ENCODE assay signal across 11 mouse cellular contexts in genomic region chr7:69217871-69218270, GRCm38 (mm10).
DNase-seq lines count a peak whose midpoint lies in the region; ATAC-seq and TF ChIP-seq lines count a peak whose summit lies in the region.
"Had no signal": no experiment of that assay in that cellular context is flagged by ENCODE, and none has a peak within 500 bp of the region (broad histone marks: within the 10 kb centered on the region; RNA-seq: fewer than 3 reads in every experiment).

No protein-coding gene starts in this region.

- H3K9ac ChIP-seq in kidney, embryonic 16.5 days (replicated peaks; ENCODE audit: low read length): no peak overlapping the region
- H3K9ac ChIP-seq in forebrain, postnatal 0 days: no peak overlapping the region
- no peak overlapping the region for H3K9ac ChIP-seq in neural tube, embryonic 14.5 days (replicated peaks; ENCODE audit: low read depth, low read length)
- H3K9ac ChIP-seq: embryonic facial prominence, embryonic 15.5 days had no signal

- no peaks in the 10 kb centered on the region for H3K9me3 ChIP-seq in kidney, embryonic 16.5 days (ENCODE audit: low read length)
- H3K9me3 ChIP-seq in forebrain, postnatal 0 days (ENCODE audit: low read length): no peaks in the 10 kb centered on the region
- H3K9me3 ChIP-seq in neural tube, embryonic 14.5 days (ENCODE audit: control insufficient read depth, low read length): no peaks in the 10 kb centered on the region
- H3K9me3 ChIP-seq: embryonic facial prominence, embryonic 15.5 days had no signal

- 35% methylated on average over 6 of the region's 6 CpGs for WGBS in kidney, adult 2 months
- WGBS in kidney, embryonic 16.5 days: 50% methylated on average over 6 of the region's 6 CpGs
- 9% methylated on average over 6 of the region's 6 CpGs for WGBS in forebrain, postnatal 0 days
- whole genome bisulfite sequencing in neural tube, embryonic 14.5 days: 27% methylated on average over 6 of the region's 6 CpGs

- no peak for TF ChIP-seq CTCF in kidney, adult 2 months (conservative IDR thresholded peaks at IDR 0.05; ENCODE audit: insufficient read depth, insufficient read length, low read depth, low read length)
- TF ChIP-seq CTCF in forebrain, postnatal 0 days (IDR thresholded peaks at IDR 0.05; ENCODE audit: low read depth): no peak; the same call in 1 of the 2 replicates

- H3K4me1 ChIP-seq in kidney, adult 2 months (ENCODE audit: control insufficient read depth, insufficient read depth, low read length): no peaks in the 10 kb centered on the region
- no peaks in the 10 kb centered on the region for H3K4me1 ChIP-seq in kidney, embryonic 16.5 days (ENCODE audit: insufficient read depth, low read length)
- H3K4me1 ChIP-seq in forebrain, postnatal 0 days (ENCODE audit: insufficient read depth): no peaks in the 10 kb centered on the region
- no peaks in the 10 kb centered on the region for H3K4me1 ChIP-seq in neural tube, embryonic 14.5 days (ENCODE audit: control insufficient read depth, insufficient read depth, low read length)
- H3K4me1 ChIP-seq: embryonic facial prominence, embryonic 15.5 days had no signal

- no peak for TF ChIP-seq POLR2A in kidney, adult 2 months (IDR thresholded peaks at IDR 0.05; ENCODE audit: low read depth, low read length)

- H3K27ac ChIP-seq in kidney, adult 2 months (ENCODE audit: insufficient read depth, low read depth, low read length): no peak overlapping the region
- no peak overlapping the region for H3K27ac ChIP-seq in kidney, embryonic 16.5 days (ENCODE audit: low read length)
- H3K27ac ChIP-seq in forebrain, postnatal 0 days (ENCODE audit: low read depth, low read length): no peak overlapping the region
- H3K27ac ChIP-seq in neural tube, embryonic 14.5 days (ENCODE audit: low read depth, low read length): no peak overlapping the region
- H3K27ac ChIP-seq: embryonic facial prominence, embryonic 15.5 days had no signal

- H3K36me3 ChIP-seq in kidney, adult 2 months (ENCODE audit: control insufficient read depth, insufficient read depth, low read length): no peaks in the 10 kb centered on the region
- no peaks in the 10 kb centered on the region for H3K36me3 ChIP-seq in kidney, embryonic 16.5 days (ENCODE audit: insufficient read depth, low read length)
- no peaks in the 10 kb centered on the region for H3K36me3 ChIP-seq in forebrain, postnatal 0 days (ENCODE audit: insufficient read depth)
- no peaks in the 10 kb centered on the region for H3K36me3 ChIP-seq in neural tube, embryonic 14.5 days (ENCODE audit: control insufficient read depth, insufficient read depth, low read length)
- H3K36me3 ChIP-seq: embryonic facial prominence, embryonic 15.5 days had no signal

- DNase-seq in kidney, adult 2 months: peak; percentile 3
- peak; percentile 76 for DNase-seq in forebrain, postnatal 0 days
- peak; percentile 33 for DNase-seq in layer of hippocampus, adult 9-10 months (ENCODE audit: low spot score)
- no peak for DNase-seq in urinary bladder, adult 2 months (ENCODE audit: low spot score)
- no peak for DNase-seq in gastrocnemius, postnatal 4 days (ENCODE audit: low spot score in 2 of 2)
- DNase-seq in cerebellum, adult 18-20 months: no peak
- DNase-seq: adrenal gland, postnatal 36 days; lung, adult 18-20 months had no signal

- no peaks in the 10 kb centered on the region for H3K27me3 ChIP-seq in kidney, adult 2 months (replicated peaks; ENCODE audit: control insufficient read depth, insufficient read depth, low read length)
- H3K27me3 ChIP-seq in kidney, embryonic 16.5 days (ENCODE audit: insufficient read depth, low read length): no peaks in the 10 kb centered on the region
- H3K27me3 ChIP-seq in forebrain, postnatal 0 days (ENCODE audit: insufficient read depth, low read length): no peaks in the 10 kb centered on the region
- H3K27me3 ChIP-seq in neural tube, embryonic 14.5 days (ENCODE audit: control insufficient read depth, insufficient read depth, low read length): no peaks in the 10 kb centered on the region
- H3K27me3 ChIP-seq: embryonic facial prominence, embryonic 15.5 days had no signal

- no peak overlapping the region for H3K4me2 ChIP-seq in kidney, embryonic 16.5 days (replicated peaks; ENCODE audit: low read depth, low read length)
- no peak overlapping the region for H3K4me2 ChIP-seq in forebrain, postnatal 0 days (ENCODE audit: low read depth)
- no peak overlapping the region for H3K4me2 ChIP-seq in neural tube, embryonic 14.5 days (ENCODE audit: low read depth, low read length)
- H3K4me2 ChIP-seq: embryonic facial prominence, embryonic 15.5 days had no signal

- ATAC-seq in kidney, embryonic 16.5 days (ENCODE audit: low FRiP score, low TSS enrichment): no peak
- peak; percentile 98 for ATAC-seq in forebrain, postnatal 0 days
- ATAC-seq in neural tube, embryonic 14.5 days (ENCODE audit: low read depth): peak; percentile 88; the same call in 1 of the 2 replicates

- no peak overlapping the region for H3K4me3 ChIP-seq in kidney, adult 2 months (ENCODE audit: insufficient read depth, low read depth, low read length)
- H3K4me3 ChIP-seq in kidney, embryonic 16.5 days (ENCODE audit: low read length): no peak overlapping the region
- no peak overlapping the region for H3K4me3 ChIP-seq in forebrain, postnatal 0 days (ENCODE audit: low read depth, low read length)
- no peak overlapping the region for H3K4me3 ChIP-seq in neural tube, embryonic 14.5 days (ENCODE audit: low read depth, low read length)
- H3K4me3 ChIP-seq: embryonic facial prominence, embryonic 15.5 days had no signal

Comparison
In these comparisons a context has a peak if more than half of its experiments do, and no peak if none do; other contexts are left out.
1. DNase-seq: peak in kidney, adult 2 months (single experiment), forebrain, postnatal 0 days (single experiment) and layer of hippocampus, adult 9-10 months (single experiment); none in urinary bladder, adult 2 months (single experiment), gastrocnemius, postnatal 4 days (0 of 2) and cerebellum, adult 18-20 months (0 of 2).